Mouse (Mus musculus) mature B cell (primary cell): Measurements from ENCODE around the gene Bckdhb.

Experiments
- in situ Hi-C: fragments of 300-500 bp; cut with MboI; formaldehyde crosslinking; loops from 2 replicates; pipeline ENCODE4 v1.14.3; 2019

Gene Bckdhb

DNA sequence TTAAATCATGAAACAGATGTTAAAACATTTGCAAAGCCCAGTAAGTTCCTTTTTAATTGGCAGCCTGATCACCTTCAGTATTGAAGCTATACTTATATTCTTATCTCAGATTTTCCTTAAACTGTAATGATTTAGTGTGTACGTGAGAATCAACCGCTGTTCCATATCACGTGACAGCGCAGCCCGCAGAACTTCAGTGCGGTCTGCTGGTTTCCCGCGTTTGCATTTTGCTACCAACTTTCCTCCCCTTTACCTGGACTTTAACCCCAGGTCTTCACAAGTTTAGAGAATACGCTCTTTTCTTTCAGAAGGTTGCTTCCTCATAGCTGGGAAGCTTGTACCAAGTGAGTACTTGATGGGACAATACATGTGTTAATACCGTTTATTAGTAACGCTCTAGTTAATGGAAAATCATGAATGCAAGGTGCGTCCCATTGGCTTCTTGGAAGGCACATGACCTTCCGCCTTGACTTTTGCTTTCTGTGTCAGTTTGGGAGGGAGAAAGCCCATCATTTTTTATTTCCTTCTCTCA lies 171.6 kb downstream of the Bckdhb start:
- in situ Hi-C loops: no loop called here

DNA sequence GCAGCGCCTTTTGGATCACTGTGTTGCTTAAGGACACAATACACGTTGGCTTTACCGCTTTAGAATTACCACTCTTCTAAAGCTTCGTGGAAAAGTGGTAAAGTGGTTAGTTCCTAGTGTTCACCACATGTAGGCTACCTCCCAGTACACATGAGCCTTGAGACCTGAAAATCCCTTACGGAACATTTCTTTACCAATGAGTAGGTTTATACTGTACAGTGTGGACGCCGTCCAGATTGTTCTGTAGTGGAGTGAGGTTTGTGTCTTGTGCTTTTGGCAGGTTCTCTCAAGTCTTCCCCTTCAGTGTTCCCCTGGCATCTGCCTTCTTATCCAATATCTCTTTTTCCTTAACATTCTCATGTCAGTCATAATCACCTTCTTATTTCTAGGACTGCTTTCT lies 178.4 kb downstream of the Bckdhb start:
- in situ Hi-C loops: no loop called here

DNA sequence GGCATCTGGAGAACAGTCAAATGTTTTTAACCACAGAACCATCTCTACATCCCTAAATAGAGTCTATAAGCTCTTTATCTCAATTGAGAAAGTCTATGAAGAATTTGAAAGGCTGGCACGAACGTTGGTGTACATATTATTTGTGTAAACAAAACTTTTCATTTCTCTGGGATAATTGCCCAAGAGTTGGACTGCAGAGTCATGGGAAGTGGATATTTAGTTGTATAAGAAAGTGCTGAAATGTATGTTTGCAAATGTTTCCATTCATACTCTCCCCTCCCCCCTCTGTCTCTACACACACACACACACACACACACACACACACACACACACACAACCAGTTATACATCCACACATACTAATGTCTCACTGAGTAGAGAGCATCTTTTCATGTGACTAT lies 181.5 kb downstream of the Bckdhb start:
- in situ Hi-C loops: no loop called here

DNA sequence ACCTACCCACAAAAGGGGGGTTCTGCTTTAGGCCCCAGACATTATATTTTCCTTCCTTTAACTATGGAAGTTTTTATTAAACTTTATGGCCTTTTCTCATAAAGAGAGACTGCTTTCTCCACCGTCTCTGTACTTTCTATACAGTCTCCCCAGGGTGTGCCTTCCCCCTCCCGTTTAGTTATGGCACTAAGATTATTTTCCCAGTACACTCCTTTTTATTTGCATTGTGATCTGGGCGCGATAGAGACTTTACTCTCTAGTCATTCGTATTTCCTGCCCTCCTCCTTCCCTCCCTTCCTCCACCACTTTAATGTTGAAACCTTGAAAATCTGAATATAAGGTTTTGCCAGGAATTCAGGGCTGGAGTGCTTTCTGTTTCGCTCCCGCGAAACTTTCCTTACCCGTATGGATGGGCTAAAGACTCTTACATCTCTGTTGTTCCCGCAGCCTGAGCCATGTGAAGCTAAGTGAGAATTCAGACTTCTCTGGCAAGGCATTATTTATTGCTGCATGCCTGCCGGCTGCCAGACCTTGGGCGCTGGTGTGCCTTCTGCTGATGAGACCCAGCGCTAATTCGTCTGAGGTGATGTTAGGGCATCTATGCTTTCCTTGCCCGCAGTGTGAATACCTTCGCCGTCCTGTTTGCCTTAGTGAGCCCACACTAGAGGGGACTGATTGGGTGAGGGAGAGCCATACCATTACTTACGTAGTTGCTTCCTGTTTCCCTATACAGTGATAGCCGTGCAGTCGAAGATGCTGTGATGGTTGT lies 182.3 kb downstream of the Bckdhb start:
- in situ Hi-C loops: no loop called here

DNA sequence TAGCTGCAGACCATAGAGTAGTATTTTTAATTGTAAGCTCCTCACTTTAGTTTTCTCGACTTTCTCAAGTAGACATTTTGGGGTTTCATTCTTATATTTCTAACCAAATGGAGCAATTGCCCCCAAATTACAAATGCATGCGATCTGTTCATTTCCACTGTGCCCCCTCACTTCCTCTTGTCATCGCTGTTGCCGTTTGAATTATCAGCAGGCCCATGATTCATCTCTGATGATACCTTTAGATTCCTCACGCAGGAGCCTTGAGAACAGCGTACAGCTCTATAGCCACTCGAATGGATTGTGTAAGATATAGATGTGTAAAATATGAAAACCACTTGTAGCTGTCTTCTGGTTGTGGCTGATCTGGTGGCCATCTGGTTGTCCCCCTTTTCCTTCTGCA lies 183.6 kb downstream of the Bckdhb start:
- in situ Hi-C loops: no loop called here

DNA sequence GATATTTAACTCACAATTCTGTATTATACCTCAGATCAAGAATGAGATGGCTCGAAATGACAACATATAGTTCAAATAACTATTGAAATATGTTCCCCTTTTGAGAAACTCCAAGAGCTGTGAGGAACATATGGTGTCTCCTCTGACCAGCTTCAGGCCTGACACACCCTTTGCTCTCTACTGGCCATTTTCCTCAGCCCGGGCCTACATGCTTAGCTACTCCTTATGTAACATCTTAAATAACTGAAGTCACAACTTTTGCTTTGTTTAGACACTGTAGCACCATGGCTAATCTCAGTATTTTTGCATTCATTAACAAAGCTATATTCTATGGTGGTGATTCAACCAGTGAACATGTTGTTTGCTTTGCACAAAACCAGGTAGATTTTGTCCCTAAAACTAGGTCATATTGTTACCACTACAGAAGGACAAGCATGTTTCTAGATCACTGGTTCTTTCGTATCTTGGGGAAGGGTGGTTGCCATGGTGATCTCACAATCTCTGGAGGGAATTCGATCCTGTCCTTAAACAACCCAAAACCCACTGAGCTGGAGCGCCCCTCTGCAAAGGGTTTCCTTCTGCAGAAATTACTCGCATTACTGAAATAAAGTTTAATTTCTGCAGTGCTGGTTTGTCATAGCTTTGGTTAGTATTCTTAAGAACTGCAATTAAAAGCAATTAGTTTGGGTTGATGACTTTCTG lies 185.0 kb downstream of the Bckdhb start:
- in situ Hi-C loops: no loop called here

DNA sequence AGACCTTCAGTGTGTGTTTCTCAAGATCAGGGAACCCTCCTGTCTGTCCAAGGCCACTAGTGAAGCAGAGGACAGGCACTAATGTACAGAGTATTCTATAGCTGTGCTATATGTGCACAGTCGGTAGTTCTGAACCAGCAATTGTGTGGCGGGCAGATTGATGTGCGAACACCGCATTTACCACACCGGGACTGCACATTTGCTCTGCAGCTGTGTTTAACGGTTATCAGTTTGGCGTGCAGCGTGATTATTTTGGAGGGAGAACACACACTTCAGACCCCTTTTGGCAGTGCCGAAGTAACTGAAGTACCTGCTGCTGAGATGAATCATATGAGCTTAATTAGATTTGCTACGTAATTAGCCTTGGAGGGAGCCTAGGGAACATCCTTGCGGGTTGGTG lies 185.7 kb downstream of the Bckdhb start:
- in situ Hi-C loops: no loop called here

DNA sequence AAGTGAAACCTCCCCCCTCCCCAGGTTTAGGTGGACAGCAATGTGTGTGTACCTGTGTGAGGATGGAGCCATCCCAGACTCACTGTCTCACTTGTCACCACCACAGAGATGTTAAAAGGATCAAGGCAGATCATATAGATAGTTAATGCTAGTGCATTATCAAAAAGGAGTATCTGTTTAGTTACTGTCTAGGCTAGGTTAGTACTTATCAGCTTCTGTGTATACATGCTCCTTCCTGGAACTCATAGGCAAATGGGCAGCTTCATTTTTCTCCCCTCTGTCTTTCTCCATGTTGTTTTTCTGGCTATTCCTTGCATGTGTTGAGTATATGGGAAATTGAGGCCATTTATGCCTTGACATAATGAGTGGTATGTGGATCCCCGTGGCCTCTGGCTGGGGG lies 187.4 kb downstream of the Bckdhb start:
- in situ Hi-C loops: no loop called here

DNA sequence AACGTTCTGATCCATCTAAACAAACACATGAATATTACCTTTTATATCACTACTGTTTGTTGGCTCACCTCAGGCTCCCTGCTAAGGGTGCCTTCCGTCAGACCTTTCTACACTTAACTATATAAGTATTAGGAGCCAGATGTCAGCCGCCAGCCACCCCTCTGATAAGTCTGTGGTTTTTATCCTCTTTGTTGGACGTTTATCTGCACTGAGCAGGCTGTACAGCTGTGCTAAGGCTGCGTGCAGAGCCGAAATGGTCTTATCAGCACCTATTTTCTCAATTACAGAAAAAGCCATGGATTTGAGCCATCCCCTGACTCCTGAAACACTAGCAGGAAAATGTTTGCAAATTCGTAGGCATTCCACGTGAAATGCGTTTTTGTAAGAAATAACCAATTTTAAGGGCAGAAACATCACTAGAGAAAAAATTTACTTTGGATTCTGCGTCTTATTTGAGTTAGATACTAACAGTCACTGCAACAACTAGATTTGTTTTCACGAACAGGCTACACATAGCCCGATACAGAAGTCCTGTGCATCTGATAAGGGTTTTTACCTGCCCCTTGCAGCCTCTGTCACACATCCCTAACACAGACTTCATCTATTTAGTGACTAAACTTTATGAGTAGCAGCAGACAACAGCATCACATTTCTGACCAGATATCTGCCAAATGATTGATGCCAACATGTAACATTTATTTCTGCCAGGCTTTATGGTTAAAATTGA lies 188.1 kb downstream of the Bckdhb start:
- in situ Hi-C loops: no loop called here

DNA sequence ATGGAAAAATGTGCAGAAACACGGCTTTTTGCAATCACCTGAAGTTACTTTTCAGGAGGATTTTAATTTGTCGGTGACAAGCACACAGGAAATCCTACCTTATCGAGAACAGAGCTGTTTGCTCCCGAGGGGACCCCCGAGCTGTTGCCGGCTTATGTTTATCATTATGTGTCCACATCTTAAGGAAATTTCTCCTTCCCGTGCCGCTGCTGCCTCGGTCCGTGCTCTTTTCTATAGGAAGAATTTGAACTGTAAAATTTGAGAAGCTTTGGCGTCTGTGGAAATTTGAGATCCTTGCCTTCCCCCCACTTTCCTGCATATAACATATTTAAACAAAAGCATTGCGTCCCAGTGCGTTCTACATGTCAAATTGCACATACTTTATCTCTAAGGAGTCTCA lies 189.3 kb downstream of the Bckdhb start:
- in situ Hi-C loops: no loop called here

DNA sequence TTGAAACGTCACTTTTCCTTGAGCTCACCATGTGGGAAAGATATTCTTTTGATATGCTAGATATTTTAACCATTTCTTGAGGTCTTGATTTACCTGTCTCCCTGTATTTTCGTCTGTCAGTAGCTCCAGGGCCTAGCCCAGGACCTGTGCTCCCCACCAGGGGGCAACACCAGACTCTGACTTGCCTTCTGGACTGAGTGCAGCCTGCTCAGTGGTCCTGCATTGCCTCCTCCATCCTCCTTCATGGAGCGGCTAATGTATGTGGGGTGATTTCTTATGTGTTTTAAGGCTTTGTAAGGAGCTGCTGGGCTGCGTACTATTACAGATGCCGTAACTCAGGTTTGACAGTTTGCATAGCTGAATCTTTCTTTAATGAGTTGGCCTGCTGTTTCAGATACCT lies 192.4 kb downstream of the Bckdhb start:
- in situ Hi-C loops: no loop called here

DNA sequence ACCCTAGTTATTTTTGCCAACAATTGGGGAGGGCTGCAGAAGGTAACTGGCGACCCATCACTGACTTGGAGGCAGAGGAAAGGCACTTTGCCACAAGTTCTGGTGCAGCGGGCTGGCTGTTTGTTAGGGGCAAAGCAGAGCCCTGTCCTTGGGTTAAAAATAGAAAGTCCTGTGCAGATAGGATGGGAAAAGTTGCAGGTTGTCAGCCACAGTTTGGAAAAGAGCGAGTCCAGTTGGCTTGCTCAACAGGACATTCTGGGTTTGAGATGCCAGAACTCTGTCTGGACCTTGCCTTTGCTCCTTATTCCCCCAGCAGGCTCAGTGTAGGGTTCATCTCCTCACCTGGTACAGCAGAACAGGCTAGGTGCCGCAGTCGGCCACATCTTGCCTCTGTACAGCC lies 200.1 kb downstream of the Bckdhb start:
- in situ Hi-C loops: no loop called here

DNA sequence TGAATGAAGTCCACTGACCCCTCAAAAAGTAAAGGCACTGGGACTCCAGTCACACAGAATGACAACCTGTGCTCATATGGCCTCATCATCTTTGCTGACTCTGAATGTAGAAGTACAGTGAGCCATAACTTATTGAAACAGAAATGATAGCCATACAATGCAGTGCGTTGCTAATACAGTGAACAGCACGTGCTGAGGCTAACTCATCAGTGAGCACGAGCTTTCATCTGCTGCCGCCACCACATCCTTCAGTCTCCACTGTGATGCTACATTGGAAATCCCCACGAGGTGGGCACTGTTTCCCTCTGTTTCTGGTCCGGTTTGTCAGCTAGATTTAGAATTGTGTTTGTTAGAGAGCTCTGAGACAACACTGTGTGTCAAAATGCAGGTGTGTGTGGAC lies 205.4 kb downstream of the Bckdhb start:
- in situ Hi-C loops: no loop called here

DNA sequence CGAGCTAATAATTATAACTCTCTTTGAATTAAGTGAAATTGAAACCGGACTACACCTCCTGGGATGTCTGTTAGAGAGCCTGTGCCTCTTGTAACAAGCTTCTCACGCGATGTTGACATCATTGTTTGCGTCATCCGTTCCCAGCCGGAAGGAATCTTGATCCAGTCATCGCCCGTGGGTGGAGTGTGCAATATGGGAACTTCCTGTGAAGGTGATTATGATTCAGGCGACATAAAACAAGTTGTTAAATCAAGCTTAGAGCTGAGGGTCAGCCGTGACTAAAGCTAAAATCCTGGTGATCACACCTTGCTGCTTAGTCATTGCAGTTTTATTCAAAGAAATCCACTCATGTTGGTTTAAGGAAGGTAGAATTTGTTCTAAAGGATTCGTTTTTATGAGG lies 210.1 kb downstream of the Bckdhb start:
- in situ Hi-C loops: no loop called here

DNA sequence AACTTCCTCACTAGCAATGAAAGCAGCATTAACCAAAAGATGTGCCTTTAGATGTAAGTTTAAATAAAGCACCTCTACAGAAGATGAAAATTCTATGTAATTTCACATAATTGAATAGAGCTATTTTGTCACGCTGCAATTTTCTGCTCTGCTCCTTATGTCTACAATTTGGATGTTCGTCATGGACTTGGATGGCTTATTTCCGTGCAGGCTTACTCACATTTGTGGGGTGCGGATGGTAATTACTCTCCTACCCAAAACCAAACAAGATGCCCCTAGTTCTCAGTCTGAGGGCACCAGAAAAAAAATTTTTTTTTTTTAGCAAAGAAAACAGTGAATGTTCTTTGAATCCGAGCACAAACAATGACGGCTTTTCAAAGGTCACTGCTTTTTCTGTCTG lies 212.2 kb downstream of the Bckdhb start:
- in situ Hi-C loops: no loop called here

DNA sequence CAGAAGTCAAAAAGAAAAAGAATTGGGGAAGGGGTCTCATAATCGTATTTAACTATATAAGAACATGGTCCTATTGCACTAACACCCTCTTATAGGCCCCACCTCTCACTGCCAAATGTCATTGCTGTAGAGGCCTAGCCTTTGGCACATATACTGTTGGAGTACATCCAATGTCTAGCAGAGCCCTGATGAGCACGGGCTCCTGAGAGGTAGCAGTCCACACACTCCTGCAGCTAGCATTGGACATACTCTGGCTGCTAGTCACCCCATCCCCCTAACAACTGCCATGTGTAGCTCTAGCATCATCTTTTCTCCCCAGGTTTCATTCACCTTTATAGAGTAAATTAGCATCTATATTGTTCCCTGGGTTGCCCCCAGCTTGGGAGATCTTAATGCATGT lies 223.2 kb downstream of the Bckdhb start:
- in situ Hi-C loops: no loop called here
